Mouse (Mus musculus): ENCODE measurements around the gene Ift74.

- TF ChIP-seq GATA1 (IDR thresholded peaks at IDR 0.05; ENCODE audit: borderline replicate concordance, low read length) (no peak), FLI1 (IDR thresholded peaks at IDR 0.05; ENCODE audit: low read length) (no peak)
Observed at GRCm38 (mm10) chr4:94592709-94593108, 21.6 kb upstream of the Ift74 start.
